In the genomic region with DNA sequence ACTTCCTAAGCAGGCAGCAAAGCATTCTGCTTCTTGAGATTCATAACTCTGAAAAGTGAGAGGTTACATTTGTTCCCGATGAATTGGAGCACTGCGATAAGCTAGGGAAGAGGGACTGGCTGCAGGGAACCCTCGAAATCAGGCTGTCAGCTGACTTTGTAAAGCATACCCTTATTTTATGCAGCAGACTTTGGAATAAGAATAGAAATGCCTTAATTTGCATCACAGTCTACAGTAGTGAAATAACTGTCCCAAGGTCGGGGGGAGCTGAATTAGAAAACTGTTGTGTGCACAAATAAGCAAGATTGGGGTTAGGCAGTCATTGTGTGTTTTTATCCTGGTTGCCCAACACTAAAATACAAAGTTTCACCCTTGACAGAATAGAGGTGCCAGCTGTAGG, we compare ENCODE assay signal across 14 mouse cellular contexts.
DNase-seq lines count a peak whose midpoint lies in the region; ATAC-seq and TF ChIP-seq lines count a peak whose summit lies in the region.
"Had no signal": no experiment of that assay in that cellular context is flagged by ENCODE, and none has a peak within 500 bp of the region (broad histone marks: within the 10 kb centered on the region; RNA-seq: fewer than 3 reads in every experiment).

No protein-coding gene starts in this region.

- no peak for TF ChIP-seq POLR2A in brain, embryonic 14.5 days (IDR thresholded peaks at IDR 0.05; ENCODE audit: borderline replicate concordance, extremely low read depth, insufficient read depth, insufficient read length, poor library complexity, severe bottlenecking)

- H3K9ac ChIP-seq in limb, embryonic 12.5 days (replicated peaks) = no peak overlapping the region
- no peak overlapping the region for H3K9ac ChIP-seq in neural tube, embryonic 13.5 days

- no peak for TF ChIP-seq CTCF in layer of hippocampus, adult 2 months (conservative IDR thresholded peaks at IDR 0.05)
- no peak for TF ChIP-seq CTCF in brain, embryonic 14.5 days (IDR thresholded peaks at IDR 0.05; ENCODE audit: borderline replicate concordance, extremely low read depth, insufficient read depth, insufficient read length)

- H3K36me3 ChIP-seq in limb, embryonic 12.5 days = no peaks in the 10 kb centered on the region
- no peaks in the 10 kb centered on the region for H3K36me3 ChIP-seq in neural tube, embryonic 13.5 days

- no peak for DNase-seq in layer of hippocampus, adult 2 months (ENCODE audit: low spot score in 2 of 2)
- no peak for DNase-seq in layer of hippocampus, adult 9-11 months
- peak; percentile 64 for DNase-seq in brain, embryonic 14.5 days (ENCODE audit: low read depth)
- DNase-seq in ovary, postnatal 14 days (ENCODE audit: low spot score) = no peak
- DNase-seq in right cerebral cortex, postnatal 4 days = no peak
- DNase-seq: adrenal gland, adult 2 months; cerebellum, postnatal 25 days; gastrocnemius, adult 2 months; heart, postnatal 14 days; kidney, adult 8-10 months; lung, postnatal 4 days; right cerebral cortex, adult 18-20 months had no signal

- ATAC-seq in limb, embryonic 12.5 days (ENCODE audit: insufficient number of reproducible peaks, insufficient read depth, low FRiP score, low TSS enrichment, low read depth) = no peak
- ATAC-seq in neural tube, embryonic 13.5 days (ENCODE audit: low read depth) = no peak

- 80% methylated on average over 4 of the region's 4 CpGs for WGBS in limb, embryonic 12.5 days
- WGBS in neural tube, embryonic 13.5 days = 35% methylated on average over 4 of the region's 4 CpGs

- no peaks in the 10 kb centered on the region for H3K27me3 ChIP-seq in limb, embryonic 12.5 days
- no peaks in the 10 kb centered on the region for H3K27me3 ChIP-seq in neural tube, embryonic 13.5 days

- 0 out of 2 replicates have a peak overlapping the region, but pooled peaks have one; percentile 44 for H3K27ac ChIP-seq in layer of hippocampus, adult 2 months
- H3K27ac ChIP-seq in limb, embryonic 12.5 days = peak overlapping the region; percentile 86
- peak overlapping the region; percentile 75 for H3K27ac ChIP-seq in neural tube, embryonic 13.5 days (replicated peaks)

- H3K4me2 ChIP-seq in limb, embryonic 12.5 days = peak overlapping the region; percentile 30; the same call in 1 of the 2 replicates
- H3K4me2 ChIP-seq in neural tube, embryonic 13.5 days = peak overlapping the region; percentile 47

- H3K4me1 ChIP-seq in limb, embryonic 12.5 days (replicated peaks) = peaks cover 54% of the 10 kb centered on the region
- peaks cover 37% of the 10 kb centered on the region for H3K4me1 ChIP-seq in neural tube, embryonic 13.5 days (replicated peaks)

- no peak overlapping the region for H3K4me3 ChIP-seq in layer of hippocampus, adult 2 months
- H3K4me3 ChIP-seq in limb, embryonic 12.5 days (replicated peaks) = no peak overlapping the region
- H3K4me3 ChIP-seq in neural tube, embryonic 13.5 days = no peak overlapping the region

- no peaks in the 10 kb centered on the region for H3K9me3 ChIP-seq in limb, embryonic 12.5 days
- no peaks in the 10 kb centered on the region for H3K9me3 ChIP-seq in neural tube, embryonic 13.5 days
